Mouse (Mus musculus): ENCODE data around the gene Vps11. TPM values are rescaled to one million over a fixed set of nuclear protein-coding genes. Genes with fewer than 3 reads are reported as not detected.
"Not testable (repeated sequence)": the region's sequence is repeated elsewhere in the genome, so short reads cannot be mapped to it uniquely, and the experiment has no call there.

Vps11 gene
- polyA plus RNA-seq, 1 experiment from 2014 or later, result 29.3 TPM

DNA sequence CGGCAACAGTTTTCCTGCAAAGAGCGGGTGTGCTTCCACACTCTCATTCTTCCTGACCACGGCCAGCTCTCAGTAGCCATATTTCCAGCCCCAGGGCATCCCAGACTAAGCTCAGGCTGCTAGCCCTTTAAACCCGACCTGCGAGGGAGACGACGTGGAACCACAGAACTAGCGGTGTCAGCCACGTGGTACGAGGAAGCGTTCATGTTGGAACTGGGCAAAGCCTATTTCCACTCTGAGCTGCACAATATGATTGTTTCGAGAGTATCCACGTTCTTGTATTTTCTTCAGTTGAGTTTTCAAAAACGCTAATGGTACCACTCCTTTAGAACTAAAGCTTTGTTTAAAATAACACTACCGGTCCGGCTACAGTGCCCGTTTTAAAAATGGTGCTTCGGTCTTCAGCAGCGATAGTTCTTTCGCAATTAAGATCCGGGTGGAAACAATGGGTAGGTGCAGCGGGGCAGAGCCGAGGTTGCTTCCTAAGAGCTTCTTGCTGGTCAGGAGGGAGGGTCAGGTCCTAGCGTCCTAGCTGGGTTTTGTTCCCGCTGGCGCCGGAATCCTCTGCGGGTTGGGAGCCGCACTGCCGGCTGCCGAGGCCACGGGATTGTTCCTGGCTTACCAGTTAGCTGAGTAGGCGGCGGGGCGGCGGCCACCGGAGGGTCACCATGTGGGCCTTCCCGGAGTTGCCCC, 35.0 kb downstream of the Vps11 start:
- H3K9me3 ChIP-seq (replicated peaks), result no peaks in the 10 kb centered on the region
- peaks cover 15% of the 10 kb centered on the region for H3K4me1 ChIP-seq
- peak overlapping the region; percentile 67 for H3K4me3 ChIP-seq
- peak; percentile 82 for DNase-seq (ENCODE audit: low spot score)
- H3K36me3 ChIP-seq, result peaks cover 38% of the 10 kb centered on the region
- no peaks in the 10 kb centered on the region for H3K27me3 ChIP-seq (ENCODE audit: low read depth, poor library complexity, severe bottlenecking)
- peak overlapping the region; percentile 95 for H3K27ac ChIP-seq
- under 1% methylated on average over 38 of the region's 38 CpGs for WGBS

DNA sequence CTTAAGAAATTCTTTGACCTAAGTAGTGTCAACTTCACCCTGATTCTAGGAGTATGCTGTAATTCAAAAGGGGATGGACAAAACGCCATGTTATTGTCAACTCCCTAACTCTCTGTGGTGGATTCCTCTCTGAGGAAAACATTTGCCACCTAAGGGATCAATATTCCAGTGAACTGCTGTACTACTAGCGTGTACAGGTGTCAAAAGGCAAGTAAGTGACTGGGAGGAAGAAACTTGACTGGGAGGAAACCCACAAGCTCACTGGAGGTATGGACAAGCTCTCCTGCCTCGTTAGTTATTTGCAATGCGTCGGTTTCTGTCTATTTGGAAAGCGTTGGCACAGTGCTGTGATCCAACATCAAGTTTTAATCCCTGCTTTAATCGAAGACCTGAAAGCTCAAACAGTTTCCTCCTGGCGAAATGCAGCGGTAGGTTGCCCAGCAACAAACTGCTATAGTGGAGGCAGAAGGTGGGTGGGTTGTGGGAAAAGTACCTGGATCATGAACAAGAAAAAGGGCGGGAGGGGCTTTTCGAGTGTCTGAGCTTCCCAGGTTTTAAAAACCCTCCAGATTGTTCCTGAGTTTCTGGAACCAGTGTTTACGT, 35.6 kb downstream of the Vps11 start, which contains the start of gene Dpagt1:
Gene Dpagt1 (plus strand): TSS at position 252 of the 603 bp plus-strand sequence.
- Histone ChIP-seq H3K4me1 (peaks cover 16% of the 10 kb centered on the region), H3K27me3 (ENCODE audit: low read depth, poor library complexity, severe bottlenecking) (no peaks in the 10 kb centered on the region), H3K4me3 (peak within 1 kb of the TSS; percentile 67), H3K9me3 (replicated peaks) (no peaks in the 10 kb centered on the region), H3K27ac (peak within 1 kb of the TSS; percentile 95), H3K36me3 (peaks cover 31% of the 10 kb centered on the region)
- WGBS, result 9% methylated on average over 12 of the region's 12 CpGs
- no peak for DNase-seq (ENCODE audit: low spot score)

DNA sequence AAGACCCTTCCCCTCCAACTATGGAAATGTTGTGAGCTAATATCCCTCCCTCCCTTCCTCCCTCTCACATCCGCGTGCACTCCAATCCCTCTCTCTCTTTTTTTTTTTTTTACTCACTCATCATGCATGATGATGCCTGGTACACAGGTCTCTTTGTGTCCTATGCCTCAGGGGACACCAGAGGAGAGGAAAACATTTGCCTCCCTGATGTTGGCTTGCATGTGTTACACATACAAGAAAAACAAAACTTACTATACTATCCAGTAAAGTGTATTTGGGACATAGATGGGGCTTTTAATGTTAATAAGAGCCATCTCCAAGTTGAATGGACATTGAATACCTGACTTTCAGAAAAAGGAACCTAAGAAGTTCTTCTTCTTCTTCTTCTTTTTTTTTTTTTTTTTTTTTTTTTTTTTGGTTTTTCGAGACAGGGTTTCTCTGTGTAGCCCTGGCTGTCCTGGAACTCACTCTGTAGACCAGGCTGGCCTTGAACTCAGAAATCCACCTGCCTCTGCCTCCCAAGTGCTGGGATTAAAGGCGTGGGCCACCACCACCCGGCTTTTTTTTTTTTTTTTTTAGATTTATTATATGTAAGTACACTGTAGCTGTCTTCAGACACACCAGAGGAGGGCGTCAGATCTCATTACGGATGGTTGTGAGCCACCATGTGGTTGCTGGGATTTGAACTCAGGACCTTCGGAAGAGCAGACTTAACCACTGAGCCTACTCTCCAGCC, 36.3 kb downstream of the Vps11 start:
- WGBS, result 75% methylated on average over 7 of the region's 8 CpGs

DNA sequence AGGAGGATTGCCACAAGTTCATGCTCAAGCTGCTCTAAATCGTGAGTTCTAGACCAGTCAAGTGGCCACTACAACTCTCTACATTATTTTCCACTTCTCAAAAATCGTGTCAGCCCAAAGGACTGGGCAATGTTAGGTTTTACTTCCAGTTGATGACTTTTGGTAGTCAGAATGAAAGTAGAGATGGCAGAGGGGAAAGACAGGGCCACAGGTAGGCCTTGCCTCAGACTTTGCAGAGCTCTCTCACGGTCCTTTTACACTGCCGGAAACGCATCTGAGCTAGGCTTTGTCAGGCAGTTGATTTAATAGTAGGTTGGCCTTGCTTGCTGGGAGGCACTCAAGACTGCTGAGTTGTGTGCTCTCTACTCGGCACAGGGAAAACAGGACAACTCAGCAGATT, 37.3 kb downstream of the Vps11 start:
- no peak for DNase-seq (ENCODE audit: low spot score)
- H3K9me3 ChIP-seq (replicated peaks), result no peaks in the 10 kb centered on the region
- 77% methylated on average over 6 of the region's 6 CpGs for WGBS
- peaks cover 14% of the 10 kb centered on the region for H3K36me3 ChIP-seq
- no peak overlapping the region for H3K27ac ChIP-seq
- H3K4me1 ChIP-seq, result peaks cover 28% of the 10 kb centered on the region
- H3K27me3 ChIP-seq (ENCODE audit: low read depth, poor library complexity, severe bottlenecking), result peaks cover 1% of the 10 kb centered on the region; the same call in 1 of the 2 replicates
- H3K4me3 ChIP-seq, result no peak overlapping the region

More for the DNA sequence above, 36.3 kb downstream of the Vps11 start:
- Histone ChIP-seq H3K4me1 (peaks cover 22% of the 10 kb centered on the region), H3K27ac (peak overlapping the region; percentile 95), H3K4me3 (peak overlapping the region; percentile 67; the same call in 1 of the 2 replicates), H3K36me3 (peaks cover 25% of the 10 kb centered on the region)
- DNase-seq (ENCODE audit: low spot score); H3K27me3 ChIP-seq (ENCODE audit: low read depth, poor library complexity, severe bottlenecking); H3K9me3 ChIP-seq (replicated peaks): not testable (repeated sequence)

DNA sequence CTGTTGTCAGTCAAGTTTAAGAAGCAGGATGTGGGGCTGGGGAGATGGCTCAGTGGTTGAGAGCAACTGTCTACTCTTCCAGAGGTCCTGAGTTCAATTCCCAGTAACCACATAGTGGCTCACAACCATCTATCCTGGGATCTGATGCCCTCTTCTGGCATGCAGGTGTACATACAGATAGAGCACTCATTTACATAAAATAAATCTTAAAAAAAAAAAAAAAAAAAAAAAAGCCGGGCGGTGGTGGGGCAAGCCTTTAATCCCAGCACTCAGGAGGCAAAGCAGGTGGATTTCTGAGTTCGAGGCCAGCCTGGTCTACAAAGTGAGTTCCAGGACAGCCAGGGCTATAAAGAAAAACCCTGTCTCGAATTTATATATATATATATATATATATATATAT, 37.8 kb downstream of the Vps11 start:
- not testable (repeated sequence) for H3K9me3 ChIP-seq (replicated peaks); DNase-seq (ENCODE audit: low spot score); H3K27ac ChIP-seq; H3K27me3 ChIP-seq (ENCODE audit: low read depth, poor library complexity, severe bottlenecking); H3K36me3 ChIP-seq; H3K4me3 ChIP-seq
- peaks cover 33% of the 10 kb centered on the region for H3K4me1 ChIP-seq
- WGBS, result 89% methylated on average over 4 of the region's 4 CpGs

DNA sequence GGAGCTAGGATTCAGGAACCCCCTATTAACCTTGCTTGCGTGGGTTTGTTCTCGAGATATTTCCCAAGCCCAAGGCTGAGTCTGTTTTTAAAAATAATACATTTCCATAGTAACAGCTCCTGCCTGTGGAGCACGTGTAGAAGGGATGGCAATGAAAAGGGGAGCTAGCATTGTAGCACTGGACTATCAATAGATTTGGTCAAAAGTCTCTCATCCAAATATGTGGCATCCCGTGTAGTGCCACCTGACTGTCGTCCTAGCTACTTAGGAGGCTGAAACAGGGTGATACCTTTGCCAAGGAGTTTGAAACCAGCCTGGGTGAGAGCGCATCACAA, 40.7 kb downstream of the Vps11 start:
- Histone ChIP-seq H3K27me3 (ENCODE audit: low read depth, poor library complexity, severe bottlenecking) (peaks cover 13% of the 10 kb centered on the region), H3K4me3 (peak overlapping the region; percentile 75), H3K9me3 (replicated peaks) (no peaks in the 10 kb centered on the region), H3K36me3 (peaks cover 16% of the 10 kb centered on the region), H3K27ac (peak overlapping the region; percentile 77), H3K4me1 (peaks cover 35% of the 10 kb centered on the region)
- 32% methylated on average over 6 of the region's 6 CpGs for WGBS
- no peak for DNase-seq (ENCODE audit: low spot score)

DNA sequence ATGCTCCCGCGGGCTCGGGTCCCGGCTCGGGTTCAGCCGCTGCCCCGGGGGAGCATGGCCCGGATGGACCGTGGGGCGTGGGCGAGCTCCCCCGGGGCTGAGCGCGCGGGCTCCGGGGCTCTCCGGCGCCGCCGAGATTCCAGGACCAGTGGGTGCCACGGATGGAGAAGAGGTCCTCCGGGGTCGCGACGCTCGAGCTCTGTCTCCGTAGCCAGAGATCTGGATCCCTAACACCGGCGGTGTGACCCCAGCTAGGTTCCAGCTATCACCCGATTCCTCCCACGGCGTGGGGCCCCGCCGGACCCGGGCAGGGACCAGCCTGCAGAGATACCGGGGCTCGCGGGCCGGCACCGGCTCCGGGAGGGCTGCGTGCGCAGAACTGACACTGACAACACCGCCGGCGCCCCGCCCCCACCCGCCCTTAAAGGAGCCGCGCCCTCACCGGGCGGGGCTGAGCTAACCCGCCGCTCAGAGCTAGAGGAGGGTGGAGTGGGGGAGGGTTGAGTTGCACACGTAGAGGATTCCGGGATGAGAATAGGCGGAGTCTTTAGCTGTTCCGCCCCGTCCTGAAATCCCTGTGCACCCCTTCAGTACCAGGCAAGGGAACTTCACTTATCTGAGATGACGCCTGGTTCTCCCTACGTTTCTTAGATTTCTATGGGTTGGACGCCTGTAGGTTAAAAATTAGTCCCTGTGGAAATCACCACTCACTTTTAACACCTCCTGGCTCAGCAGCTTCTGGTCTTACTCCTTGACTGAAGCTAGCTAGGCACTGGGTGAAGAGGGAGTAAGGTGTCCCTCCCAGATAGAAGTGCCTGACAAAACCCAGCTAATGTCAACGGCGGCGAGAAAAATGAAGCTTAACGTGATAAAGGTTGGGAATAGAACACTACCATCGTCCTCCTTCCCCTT, 41.3 kb downstream of the Vps11 start, which contains the start of gene C2cd2l:
Gene C2cd2l (minus strand): TSS at position 399 of the 912 bp plus-strand sequence.
- H3K36me3 ChIP-seq, result peaks cover 23% of the 10 kb centered on the region
- H3K4me1 ChIP-seq, result peaks cover 33% of the 10 kb centered on the region
- under 1% methylated on average over 67 of the region's 67 CpGs for WGBS
- H3K27me3 ChIP-seq (ENCODE audit: low read depth, poor library complexity, severe bottlenecking), result peaks cover 13% of the 10 kb centered on the region
- H3K9me3 ChIP-seq (replicated peaks), result no peaks in the 10 kb centered on the region
- DNase-seq (ENCODE audit: low spot score), result peak; percentile 94
- H3K27ac ChIP-seq, result peak within 1 kb of the TSS; percentile 77
- peak within 1 kb of the TSS; percentile 75 for H3K4me3 ChIP-seq

DNA sequence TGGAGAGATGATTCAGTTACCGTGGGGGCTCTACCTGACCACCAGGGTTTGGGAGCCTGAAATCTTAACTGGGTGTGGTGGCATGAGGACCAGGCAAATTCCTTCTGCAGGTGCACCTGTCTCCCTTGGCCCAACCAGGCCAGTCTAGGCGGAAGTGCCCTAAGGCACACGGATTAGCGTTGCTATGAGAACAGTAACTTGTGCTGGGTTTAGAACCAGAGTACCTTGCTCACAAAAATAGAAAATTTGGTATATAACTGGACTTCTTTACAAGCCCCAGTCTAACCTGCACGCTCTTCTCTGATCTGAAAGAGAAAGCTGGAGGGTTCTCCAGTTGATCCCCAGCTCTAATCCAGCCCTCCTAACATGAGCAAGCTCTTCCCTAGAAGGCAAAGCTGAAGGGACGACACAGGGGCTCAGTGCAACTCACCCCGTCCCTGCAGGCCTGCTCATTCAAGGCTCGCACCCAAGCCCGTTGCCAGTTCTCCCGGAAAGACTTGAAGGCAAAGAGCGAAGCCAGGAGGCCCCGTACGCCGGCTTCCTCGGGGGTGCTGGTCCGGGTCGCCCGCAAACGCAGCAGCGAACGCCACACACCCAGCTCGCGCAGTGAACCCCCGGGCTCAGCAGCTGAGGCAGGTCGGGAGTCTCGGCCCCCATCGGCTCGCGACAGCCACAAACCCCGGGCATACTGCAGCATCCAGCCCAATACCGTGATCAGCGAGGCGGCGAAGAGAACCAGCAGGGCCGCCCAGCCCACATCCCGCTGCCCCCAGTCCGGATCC, 42.2 kb downstream of the Vps11 start:
- peaks cover 33% of the 10 kb centered on the region for H3K4me1 ChIP-seq
- peak overlapping the region; percentile 77 for H3K27ac ChIP-seq
- H3K27me3 ChIP-seq (ENCODE audit: low read depth, poor library complexity, severe bottlenecking), result peaks cover 13% of the 10 kb centered on the region
- 3% methylated on average over 37 of the region's 37 CpGs for WGBS
- DNase-seq (ENCODE audit: low spot score), result peak; percentile 66
- H3K4me3 ChIP-seq, result peak overlapping the region; percentile 75
- H3K9me3 ChIP-seq (replicated peaks), result no peaks in the 10 kb centered on the region
- peaks cover 31% of the 10 kb centered on the region for H3K36me3 ChIP-seq

DNA sequence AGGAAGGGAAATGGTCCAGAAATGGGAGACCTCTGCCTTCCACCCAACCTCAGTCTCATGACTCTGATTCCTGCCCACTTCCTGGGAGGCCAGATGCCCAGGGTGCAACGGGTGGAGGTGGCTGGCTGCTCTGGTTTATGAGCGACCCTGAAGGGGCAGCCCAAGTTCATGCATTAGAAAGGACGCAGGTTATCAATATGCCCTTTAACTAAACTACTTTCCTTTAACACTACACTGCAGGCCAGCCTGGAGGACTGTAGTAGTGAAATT, 42.7 kb downstream of the Vps11 start:
- H3K27ac ChIP-seq, result no peak overlapping the region
- peaks cover 36% of the 10 kb centered on the region for H3K36me3 ChIP-seq
- WGBS, result 28% methylated on average over 3 of the region's 3 CpGs
- peaks cover 33% of the 10 kb centered on the region for H3K4me1 ChIP-seq
- H3K9me3 ChIP-seq (replicated peaks), result no peaks in the 10 kb centered on the region
- peaks cover 13% of the 10 kb centered on the region for H3K27me3 ChIP-seq (ENCODE audit: low read depth, poor library complexity, severe bottlenecking)
- DNase-seq (ENCODE audit: low spot score), result no peak
- peak overlapping the region; percentile 75 for H3K4me3 ChIP-seq

DNA sequence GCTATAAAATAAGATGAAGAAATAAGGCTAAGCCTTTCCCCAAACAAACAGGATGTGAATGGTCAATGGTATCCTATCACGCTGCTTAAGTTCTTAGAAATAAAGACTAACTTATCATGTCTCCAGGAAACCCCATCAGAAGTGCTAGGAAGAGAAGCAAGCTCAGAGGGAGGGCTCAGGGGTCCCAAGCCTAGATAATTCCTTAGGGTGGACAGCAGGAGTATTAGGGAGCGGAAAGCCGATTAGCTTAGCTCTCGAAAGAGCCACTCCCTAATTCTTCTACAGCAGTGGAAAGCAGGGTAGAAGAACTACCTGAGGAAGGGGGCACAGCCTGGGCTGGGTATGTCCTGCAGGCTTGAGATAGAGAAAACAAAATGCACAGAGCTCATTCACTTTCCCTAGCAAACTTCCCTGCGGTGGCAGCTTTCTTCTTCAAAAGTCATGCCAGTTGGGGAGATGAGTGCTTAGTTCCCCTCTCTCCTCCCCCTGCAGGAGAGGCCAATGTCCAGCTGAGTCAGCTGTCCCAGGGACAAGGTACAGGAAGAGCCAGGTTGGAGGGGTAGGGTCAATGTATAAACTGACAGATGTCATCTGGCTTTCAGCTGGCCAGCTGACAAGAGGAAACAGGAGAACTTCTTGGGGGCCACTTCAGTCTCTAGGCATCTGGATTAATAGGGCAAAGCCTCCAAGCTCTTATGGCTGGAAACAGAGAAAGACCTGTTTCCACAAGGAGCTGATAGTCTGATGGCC, 43.2 kb downstream of the Vps11 start:
- WGBS, result 64% methylated on average over 5 of the region's 5 CpGs
- DNase-seq (ENCODE audit: low spot score), result no peak
- Histone ChIP-seq H3K4me3 (peak overlapping the region; percentile 75; the same call in 1 of the 2 replicates), H3K27ac (no peak overlapping the region), H3K27me3 (ENCODE audit: low read depth, poor library complexity, severe bottlenecking) (peaks cover 13% of the 10 kb centered on the region), H3K9me3 (replicated peaks) (no peaks in the 10 kb centered on the region), H3K36me3 (peaks cover 41% of the 10 kb centered on the region), H3K4me1 (peaks cover 33% of the 10 kb centered on the region)

DNA sequence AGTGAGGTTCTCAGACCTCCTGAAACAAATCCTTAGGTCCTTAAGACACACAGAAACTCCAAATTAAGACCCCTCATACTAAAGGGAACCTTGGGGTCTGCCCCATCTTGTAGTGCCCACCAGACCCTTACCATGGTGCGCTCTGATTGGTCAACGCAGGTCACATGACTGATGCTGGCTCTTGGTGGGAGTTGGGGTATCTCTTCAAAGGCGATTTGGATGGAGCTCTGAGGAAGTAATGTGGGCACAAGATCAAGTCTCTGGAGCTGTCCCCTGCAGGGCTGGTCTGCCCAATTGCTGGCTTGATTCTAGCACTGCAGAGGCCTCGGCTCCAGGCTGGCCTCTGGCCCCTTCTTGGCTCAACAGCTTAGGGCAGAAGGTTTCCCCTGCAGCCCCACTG, 44.0 kb downstream of the Vps11 start:
- no peak for DNase-seq (ENCODE audit: low spot score)
- H3K36me3 ChIP-seq, result peaks cover 49% of the 10 kb centered on the region
- no peaks in the 10 kb centered on the region for H3K9me3 ChIP-seq (replicated peaks)
- WGBS, result 70% methylated on average over 4 of the region's 4 CpGs
- H3K27ac ChIP-seq, result no peak overlapping the region
- peaks cover 33% of the 10 kb centered on the region for H3K4me1 ChIP-seq
- peaks cover 17% of the 10 kb centered on the region for H3K27me3 ChIP-seq (ENCODE audit: low read depth, poor library complexity, severe bottlenecking)
- H3K4me3 ChIP-seq, result 0 out of 2 replicates have a peak overlapping the region, but pooled peaks have one; percentile 5
